Mouse (Mus musculus) neutrophil, adult 59 days (primary cell): Measurements from ENCODE around the gene Gm9747. TPM values are rescaled to one million over a fixed set of nuclear protein-coding genes. Genes with fewer than 3 reads are reported as not detected.

Source experiments
- total RNA-seq, 2 experiments: library from RNA; stranded (reverse); gene quantifications; 1 replicate in 1 of 2; 2 replicates in 1 of 2; pipeline ENCODE4 v1.2.4; 2023

Gene Gm9747
- total RNA-seq: not detected

GRCm38 (mm10) chr1:82232812-82233211 is at the start of gene Gm9747:
Gm9747 (plus strand) TSS chr1:82233112.

Other genes starting within 250 kb of the Gm9747 start
- gene Irs1, start 58.3 kb downstream of the Gm9747 start, total RNA-seq: under 1 TPM; 0.13 TPM
- gene Rhbdd1, start 83.3 kb downstream of the Gm9747 start, total RNA-seq: 10 to 100 TPM; 23.2 to 23.5 TPM